8 mouse cellular contexts compared by ENCODE assay signal in the genomic region with DNA sequence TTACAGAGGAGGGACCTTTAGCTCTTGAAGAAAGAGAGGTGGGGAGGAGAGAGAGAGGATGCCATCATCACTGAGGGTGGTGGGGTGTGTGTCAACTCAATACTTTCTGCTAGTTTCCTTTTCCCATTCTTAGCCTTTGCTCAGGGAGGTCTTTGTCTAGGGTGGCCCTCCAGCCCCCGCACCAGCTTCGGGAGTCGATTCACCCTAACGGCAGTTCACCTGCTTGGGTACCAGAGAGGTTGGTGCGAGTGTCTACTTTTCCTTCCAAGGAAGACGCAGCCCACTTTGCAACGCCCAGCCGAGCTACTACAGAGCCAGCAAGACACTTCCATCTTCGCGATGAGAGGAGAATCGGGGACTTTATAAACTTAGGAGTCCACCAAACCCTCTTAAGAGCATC. TPM values are rescaled to one million over a fixed set of nuclear protein-coding genes. Genes with fewer than 3 reads are reported as not detected.
DNase-seq lines count a peak whose midpoint lies in the region; ATAC-seq and TF ChIP-seq lines count a peak whose summit lies in the region.

No protein-coding gene starts in this region.

- no peak for DNase-seq in kidney, postnatal 36 days
- DNase-seq in midbrain, postnatal 0 days (ENCODE audit: low spot score), result no peak
- no peak for DNase-seq in gastrocnemius, postnatal 10 days
- no peak for DNase-seq in layer of hippocampus, adult 11-12 months (ENCODE audit: low spot score)
- no peak for DNase-seq in urinary bladder, postnatal 4 days (ENCODE audit: low spot score in 2 of 2)

- H3K4me2 ChIP-seq in kidney, embryonic 15.5 days, result peak overlapping the region; percentile 94
- peak overlapping the region; percentile 97 for H3K4me2 ChIP-seq in hindbrain, embryonic 15.5 days
- H3K4me2 ChIP-seq in midbrain, postnatal 0 days (ENCODE audit: low read depth, low read length, poor library complexity, severe bottlenecking), result peak overlapping the region; percentile 96

- peaks cover 67% of the 10 kb centered on the region for H3K27me3 ChIP-seq in kidney, embryonic 15.5 days
- H3K27me3 ChIP-seq in hindbrain, embryonic 15.5 days, result peaks cover 66% of the 10 kb centered on the region
- H3K27me3 ChIP-seq in midbrain, postnatal 0 days (ENCODE audit: insufficient read depth, low read length), result peaks cover 64% of the 10 kb centered on the region

- peaks cover 68% of the 10 kb centered on the region for H3K4me1 ChIP-seq in kidney, embryonic 15.5 days
- no peaks in the 10 kb centered on the region for H3K4me1 ChIP-seq in cortical plate, adult 2 months (ENCODE audit: control insufficient read depth, insufficient read depth, low read length)
- peaks cover 46% of the 10 kb centered on the region for H3K4me1 ChIP-seq in hindbrain, embryonic 15.5 days (replicated peaks)
- H3K4me1 ChIP-seq in midbrain, postnatal 0 days (ENCODE audit: insufficient read depth, low read length), result peaks cover 13% of the 10 kb centered on the region; the same call in 1 of the 2 replicates

- ATAC-seq in kidney, embryonic 15.5 days (replicated peaks; ENCODE audit: low FRiP score), result no peak
- no peak for ATAC-seq in hindbrain, embryonic 15.5 days (ENCODE audit: low FRiP score, low read depth)
- ATAC-seq in midbrain, postnatal 0 days (ENCODE audit: low FRiP score), result no peak

- no peaks in the 10 kb centered on the region for H3K9me3 ChIP-seq in kidney, embryonic 15.5 days (replicated peaks)
- no peaks in the 10 kb centered on the region for H3K9me3 ChIP-seq in hindbrain, embryonic 15.5 days
- no peaks in the 10 kb centered on the region for H3K9me3 ChIP-seq in midbrain, postnatal 0 days (ENCODE audit: low read length)

- no peaks in the 10 kb centered on the region for H3K36me3 ChIP-seq in kidney, embryonic 15.5 days
- no peaks in the 10 kb centered on the region for H3K36me3 ChIP-seq in hindbrain, embryonic 15.5 days
- no peaks in the 10 kb centered on the region for H3K36me3 ChIP-seq in midbrain, postnatal 0 days (ENCODE audit: insufficient read depth, low read length)

- no peak for TF ChIP-seq CTCF in cortical plate, adult 2 months (IDR thresholded peaks at IDR 0.05; ENCODE audit: extremely low read depth, insufficient read depth, low read length)
- no peak for TF ChIP-seq CTCF in midbrain, postnatal 0 days (IDR thresholded peaks at IDR 0.05)

- peak overlapping the region; percentile 84; the same call in 1 of the 2 replicates for H3K9ac ChIP-seq in kidney, embryonic 15.5 days
- peak overlapping the region; percentile 58 for H3K9ac ChIP-seq in hindbrain, embryonic 15.5 days
- peak overlapping the region; percentile 60; the same call in 1 of the 2 replicates for H3K9ac ChIP-seq in midbrain, postnatal 0 days (replicated peaks; ENCODE audit: low read length, poor library complexity, severe bottlenecking)

- no peak for TF ChIP-seq POLR2A in cortical plate, adult 2 months (IDR thresholded peaks at IDR 0.05; ENCODE audit: extremely low read depth, insufficient read depth, low read length)

- peak overlapping the region; percentile 76 for H3K4me3 ChIP-seq in kidney, embryonic 15.5 days (replicated peaks)
- H3K4me3 ChIP-seq in cortical plate, adult 2 months (ENCODE audit: insufficient read depth, low read length), result peak overlapping the region; percentile 53; the same call in 1 of the 2 replicates
- H3K4me3 ChIP-seq in hindbrain, embryonic 15.5 days, result peak overlapping the region; percentile 59
- H3K4me3 ChIP-seq in midbrain, postnatal 0 days (ENCODE audit: low read depth, low read length), result peak overlapping the region; percentile 60

- under 1% methylated on average over 11 of the region's 11 CpGs for WGBS in kidney, embryonic 15.5 days
- WGBS in hindbrain, embryonic 15.5 days, result 1% methylated on average over 11 of the region's 11 CpGs
- WGBS in midbrain, postnatal 0 days, result 3% methylated on average over 11 of the region's 11 CpGs

- no peak overlapping the region for H3K27ac ChIP-seq in kidney, embryonic 15.5 days
- no peak overlapping the region for H3K27ac ChIP-seq in cortical plate, adult 2 months (ENCODE audit: insufficient read depth, low read length)
- no peak overlapping the region for H3K27ac ChIP-seq in hindbrain, embryonic 15.5 days (replicated peaks)
- no peak overlapping the region for H3K27ac ChIP-seq in midbrain, postnatal 0 days (ENCODE audit: low read depth, low read length)

RNA-seq across cellular contexts. Expression of a gene that starts 1.4 kb away (rescaled TPM):
- 9.2 and 10.0 TPM in 2 replicates for polyA plus RNA-seq in kidney, embryonic 15.5 days (2015; fragmentation: Nextera tagmentation; extraction: Ambion mirVana)
- polyA plus RNA-seq in cortical plate, adult 2 months (2012; rRNA removed), result 9.2 and 9.8 TPM in 2 replicates
- polyA plus RNA-seq in hindbrain, embryonic 15.5 days (2015; fragmentation: Nextera tagmentation; extraction: Ambion mirVana), result 2.8 and 3.5 TPM in 2 replicates
- 13.5 and 17.1 TPM in 2 replicates for total RNA-seq in midbrain, postnatal 0 days (2014; rRNA removed)
- polyA plus RNA-seq in midbrain, postnatal 0 days (2015; fragmentation: Nextera tagmentation; extraction: Ambion mirVana), result 1.1 and 1.3 TPM in 2 replicates
- total RNA-seq in gastrocnemius, postnatal 10 days (2021), result 10 to 100 TPM; 12.1 to 20.3 TPM
